9 mouse cellular contexts compared by ENCODE assay signal in the genomic region with DNA sequence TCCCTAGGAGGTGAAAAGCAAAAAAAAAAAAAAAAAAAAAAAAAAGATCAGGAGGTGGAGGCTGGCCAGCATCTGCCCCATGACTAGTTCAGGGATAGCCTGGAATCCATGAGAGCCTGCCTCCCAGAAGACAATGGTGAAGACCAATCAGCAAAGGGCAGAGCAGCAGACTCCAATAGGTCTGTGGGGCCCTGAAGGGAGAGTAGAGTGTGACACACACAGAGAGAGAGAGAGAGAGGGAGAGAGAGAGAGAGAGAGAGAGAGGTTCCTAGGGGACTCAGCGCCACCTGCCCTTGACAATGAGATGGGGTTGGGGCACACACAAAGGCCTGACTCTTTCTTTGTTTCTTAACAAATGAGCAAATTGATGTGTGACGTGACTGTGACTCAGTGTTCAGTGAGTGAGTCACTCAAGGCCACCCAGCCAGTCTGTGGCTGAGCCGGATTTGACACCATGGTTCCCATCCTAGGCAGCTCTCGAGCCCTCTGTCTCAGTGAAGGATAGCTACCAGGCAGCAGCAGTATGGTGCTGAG. TPM values are rescaled to one million over a fixed set of nuclear protein-coding genes. Genes with fewer than 3 reads are reported as not detected.
DNase-seq lines count a peak whose midpoint lies in the region; ATAC-seq and TF ChIP-seq lines count a peak whose summit lies in the region.
"Had no signal": no experiment of that assay in that cellular context is flagged by ENCODE, and none has a peak within 500 bp of the region (broad histone marks: within the 10 kb centered on the region; RNA-seq: fewer than 3 reads in every experiment).

No protein-coding gene starts in this region.

- no peak overlapping the region for H3K4me2 ChIP-seq in lung, postnatal 0 days (replicated peaks; ENCODE audit: low read depth, low read length)
- H3K4me2 ChIP-seq in embryonic facial prominence, embryonic 15.5 days (replicated peaks), result no peak overlapping the region

- H3K27me3 ChIP-seq in lung, postnatal 0 days (replicated peaks; ENCODE audit: insufficient read depth, low read length), result no peaks in the 10 kb centered on the region
- H3K27me3 ChIP-seq in embryonic facial prominence, embryonic 15.5 days, result no peaks in the 10 kb centered on the region

- no peak for DNase-seq in lung, postnatal 0 days (ENCODE audit: low spot score)
- DNase-seq in lung, postnatal 25 days (ENCODE audit: low spot score), result no peak
- peak; percentile 65 for DNase-seq in mesoderm, embryonic 11.5 days (ENCODE audit: low read depth, low spot score)
- no peak for DNase-seq in right cerebral cortex, postnatal 10 days (ENCODE audit: low spot score in 2 of 2)
- DNase-seq in frontal cortex, postnatal 36 days (ENCODE audit: low spot score in 2 of 2), result no peak
- no peak for DNase-seq in testis, postnatal 10 days (ENCODE audit: low spot score)
- DNase-seq in kidney, postnatal 25 days, result no peak
- DNase-seq: kidney, postnatal 36 days had no signal

- TF ChIP-seq EP300 in lung, postnatal 0 days (IDR thresholded peaks at IDR 0.05), result no peak

- no peaks in the 10 kb centered on the region for H3K4me1 ChIP-seq in lung, postnatal 0 days (ENCODE audit: insufficient read depth, low read depth, low read length)
- peaks cover 26% of the 10 kb centered on the region for H3K4me1 ChIP-seq in embryonic facial prominence, embryonic 15.5 days

- WGBS in lung, postnatal 0 days, result 69% methylated on average over 4 of the region's 4 CpGs
- WGBS in embryonic facial prominence, embryonic 15.5 days, result 51% methylated on average over 4 of the region's 4 CpGs

- H3K4me3 ChIP-seq in lung, postnatal 0 days (ENCODE audit: low read depth, low read length), result no peak overlapping the region
- no peak overlapping the region for H3K4me3 ChIP-seq in embryonic facial prominence, embryonic 15.5 days (replicated peaks)

- ATAC-seq in lung, postnatal 0 days, result peak; percentile 35; the same call in 1 of the 2 replicates
- ATAC-seq in embryonic facial prominence, embryonic 15.5 days (ENCODE audit: insufficient number of reproducible peaks, low FRiP score, low TSS enrichment, low read depth), result no peak; the same call in 1 of the 2 replicates

- H3K36me3 ChIP-seq in lung, postnatal 0 days (ENCODE audit: insufficient read depth, low read length), result no peaks in the 10 kb centered on the region
- H3K36me3 ChIP-seq in embryonic facial prominence, embryonic 15.5 days, result no peaks in the 10 kb centered on the region

- no peak overlapping the region for H3K9ac ChIP-seq in lung, postnatal 0 days (replicated peaks; ENCODE audit: low read depth)
- H3K9ac ChIP-seq in embryonic facial prominence, embryonic 15.5 days, result no peak overlapping the region

- no peak overlapping the region for H3K27ac ChIP-seq in lung, postnatal 0 days (ENCODE audit: low read length)
- H3K27ac ChIP-seq in embryonic facial prominence, embryonic 15.5 days (replicated peaks), result peak overlapping the region; percentile 74

- H3K9me3 ChIP-seq in lung, postnatal 0 days (ENCODE audit: low read length), result no peaks in the 10 kb centered on the region
- H3K9me3 ChIP-seq in embryonic facial prominence, embryonic 15.5 days (replicated peaks), result no peaks in the 10 kb centered on the region

- no peak for TF ChIP-seq CTCF in lung, postnatal 0 days (IDR thresholded peaks at IDR 0.05)

RNA-seq across cellular contexts. Expression of a gene that starts 52.9 kb away (rescaled TPM):
- polyA plus RNA-seq in lung, postnatal 0 days (2015; fragmentation: Nextera tagmentation; extraction: Ambion mirVana), result not detected in 2 replicates
- polyA plus RNA-seq in embryonic facial prominence, embryonic 15.5 days (2015; fragmentation: Nextera tagmentation; extraction: Ambion mirVana), result not detected in 2 replicates
